Mouse (Mus musculus): Measurements from ENCODE around the gene Snx17.

DNA sequence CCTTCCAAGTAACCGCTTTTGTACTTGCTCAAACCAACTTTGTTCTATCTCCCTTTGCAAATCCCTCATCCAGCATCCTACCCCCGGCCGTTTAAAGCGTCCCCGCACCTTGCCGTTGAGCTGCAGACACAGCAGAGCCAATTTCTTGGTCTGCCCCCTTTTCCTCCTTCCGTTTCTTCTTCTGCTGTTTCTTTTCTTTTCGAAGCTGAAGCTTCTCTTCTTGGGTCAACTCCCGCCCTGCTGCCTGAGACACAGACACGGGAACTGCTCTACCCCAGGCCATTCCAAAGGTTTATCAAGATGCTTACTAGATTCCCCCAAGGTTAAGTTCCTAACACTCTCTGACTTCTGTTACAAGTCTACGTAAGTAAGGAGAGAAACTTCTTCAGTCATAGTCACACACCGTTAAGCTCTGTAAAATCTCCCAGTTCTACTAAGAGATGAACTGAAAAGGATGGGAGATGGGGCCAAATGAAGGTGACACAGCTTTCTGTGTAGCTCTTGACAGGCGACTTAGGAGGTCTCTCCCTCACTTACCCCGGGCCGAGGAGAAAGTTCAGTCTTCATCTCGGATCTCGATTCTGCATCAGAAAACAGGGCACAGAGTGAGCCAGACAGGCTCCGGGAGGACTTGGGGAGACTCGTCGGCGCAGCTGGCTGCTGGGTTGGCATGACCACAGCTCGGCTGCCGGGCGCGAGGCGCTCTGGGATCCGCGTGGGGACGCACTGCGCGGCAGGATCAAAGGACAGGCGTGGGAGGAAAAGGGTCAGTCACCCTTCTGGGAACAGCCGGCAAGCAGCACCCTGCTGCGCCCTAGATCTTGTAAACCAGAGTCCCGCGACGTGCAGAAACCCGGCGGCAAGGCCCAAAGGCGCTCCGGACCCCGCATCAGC is 735 bp upstream of the Snx17 start:
- TF ChIP-seq CTCF (IDR thresholded peaks at IDR 0.05; ENCODE audit: low read depth, low read length) (no peak), GATA1 (IDR thresholded peaks at IDR 0.05; ENCODE audit: borderline replicate concordance, low read length) (no peak), TAL1 (conservative IDR thresholded peaks at IDR 0.05; ENCODE audit: low read depth, low read length) (no peak)
